Mouse (Mus musculus) right cerebral cortex, postnatal 36 days (tissue): Measurements from ENCODE around the gene Klra2.
"Not testable (repeated sequence)": the region's sequence is repeated elsewhere in the genome, so short reads cannot be mapped to it uniquely, and the experiment has no call there.

Experiments
- DNase-seq, 2 experiments: peaks; one replicate each; pipeline ENCODE4 v3.0.0; 2022; ENCODE audit warnings: low spot score in 2 of 2, mixed read lengths in 1 of 2

Klra2 gene

GRCm38 (mm10) chr6:131247206-131247605, at the start of gene Klra2:
Klra2 (minus strand) TSS chr6:131247362.
- no peak for DNase-seq

- DNase-seq = no peak
Measured at GRCm38 (mm10) chr6:131294435-131295112, 47.4 kb upstream of the Klra2 start.

GRCm38 (mm10) chr6:131293916-131294315, 46.8 kb upstream of the Klra2 start:
- DNase-seq = no peak

DNA sequence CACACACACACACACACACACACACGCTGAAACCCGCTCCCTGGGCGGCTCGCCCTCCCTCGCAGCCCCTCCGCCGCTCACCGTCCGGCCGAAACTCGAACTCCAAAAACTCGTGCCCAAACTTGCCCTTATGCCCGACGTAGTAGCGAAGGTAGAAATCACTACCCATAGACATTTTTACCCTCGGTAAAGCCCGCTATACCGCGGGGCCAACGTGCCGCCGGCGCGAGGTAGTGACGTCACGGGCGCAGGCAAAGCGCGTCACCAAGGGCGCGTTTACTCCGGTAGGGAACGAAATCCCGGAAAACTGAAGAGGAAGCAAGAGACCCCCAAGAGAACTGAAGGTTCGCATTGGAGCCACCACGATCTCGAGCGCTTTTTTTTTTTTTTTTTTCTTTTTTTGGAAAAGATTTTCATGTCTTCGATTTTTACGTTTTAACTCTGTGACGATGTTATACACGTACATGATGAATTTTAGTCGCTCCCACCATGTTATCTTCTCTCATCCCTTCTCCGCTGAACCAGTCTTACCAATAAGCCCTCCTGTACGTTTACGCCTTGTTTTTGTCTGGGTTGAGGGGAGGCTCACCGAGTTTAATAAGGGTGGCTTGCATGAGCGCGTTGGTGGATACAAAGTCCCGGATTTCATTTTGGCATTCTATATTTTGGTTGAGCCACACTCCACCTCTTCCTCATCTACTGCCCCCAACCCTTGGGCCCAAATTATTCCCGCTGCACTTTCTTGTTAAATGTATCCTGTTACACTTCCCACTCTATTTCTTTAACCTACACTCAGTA, 46.0 kb upstream of the Klra2 start, which contains the start of gene Magohb:
TSS of gene Magohb (minus strand) at position 254 of the 798 bp plus-strand sequence.
- DNase-seq = peak; percentile 65 to 75

DNA sequence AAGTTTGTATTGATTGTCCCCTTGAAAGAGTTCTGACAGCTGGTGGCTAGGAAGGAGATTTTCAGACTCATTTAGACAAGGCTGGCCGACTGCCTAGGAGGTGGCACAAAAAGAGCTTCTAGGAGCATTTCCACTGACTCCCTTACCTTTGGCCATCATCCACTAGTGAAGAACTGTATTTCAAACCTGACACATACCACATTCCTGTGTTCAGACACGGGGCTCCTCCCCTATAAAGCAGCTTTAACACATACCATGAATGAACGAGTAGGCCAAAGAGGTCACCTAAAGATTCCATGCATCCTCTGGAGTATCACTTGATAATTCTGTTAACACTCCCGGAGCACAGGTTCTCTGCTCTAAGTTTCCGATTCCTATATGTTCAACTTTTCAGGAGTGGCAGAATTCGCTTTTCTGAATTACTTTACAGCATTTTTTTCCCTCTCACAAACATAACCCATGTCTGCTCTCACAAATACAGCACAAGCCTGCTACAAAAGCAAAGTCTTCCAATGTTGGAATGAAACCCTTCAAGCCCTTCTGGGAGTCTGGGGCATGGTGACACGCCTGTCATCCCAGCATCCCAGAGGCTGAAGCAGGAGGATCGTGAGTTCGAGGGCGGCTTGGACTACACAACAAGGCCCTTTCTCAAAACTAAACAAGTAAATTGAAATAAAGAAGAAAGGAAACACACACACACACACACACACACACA, 45.3 kb upstream of the Klra2 start:
- DNase-seq = no peak

DNA sequence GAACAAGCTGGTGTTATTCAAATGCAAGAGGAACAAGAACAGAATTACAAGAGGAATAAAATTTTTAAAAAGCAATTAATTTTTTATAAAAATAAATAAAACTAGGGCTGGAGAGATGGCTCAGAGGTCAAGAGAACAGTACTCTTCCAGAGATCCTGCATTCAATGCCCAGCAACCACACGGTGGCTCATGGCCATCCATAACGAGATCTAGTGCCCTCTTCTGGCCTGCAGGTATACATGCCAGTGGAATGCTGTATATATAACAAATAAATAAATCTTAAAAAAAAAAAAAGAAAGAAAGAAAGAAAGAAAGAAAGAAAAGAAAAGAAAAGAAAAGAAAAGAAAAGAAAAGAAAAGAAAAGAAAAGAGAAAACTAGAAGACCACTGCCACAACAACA, 43.3 kb upstream of the Klra2 start:
- DNase-seq = no peak

- not testable (repeated sequence) for DNase-seq
Measured at GRCm38 (mm10) chr6:131278160-131278559, 31.0 kb upstream of the Klra2 start.

- DNase-seq = no peak
Measured at GRCm38 (mm10) chr6:131276659-131277058, 29.5 kb upstream of the Klra2 start.

DNA sequence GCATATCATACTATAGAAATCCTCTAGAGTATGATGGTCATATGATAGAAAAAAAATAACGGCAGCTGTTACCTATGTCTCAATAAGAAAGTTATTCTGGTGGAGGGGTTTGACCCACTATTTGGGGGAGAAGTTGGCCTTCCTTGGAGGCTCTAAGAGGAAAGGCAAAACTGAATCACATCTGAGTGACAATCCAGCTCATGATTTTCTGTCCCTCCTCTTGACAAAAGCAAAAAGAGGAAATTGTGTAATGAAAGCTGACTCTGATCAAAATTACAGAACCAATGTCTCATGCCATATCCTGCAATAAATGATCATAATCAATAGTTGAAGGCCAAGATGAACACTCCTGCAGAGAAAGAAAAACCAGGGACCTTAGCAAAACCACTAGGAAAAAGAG, 25.1 kb upstream of the Klra2 start:
- DNase-seq = no peak

DNA sequence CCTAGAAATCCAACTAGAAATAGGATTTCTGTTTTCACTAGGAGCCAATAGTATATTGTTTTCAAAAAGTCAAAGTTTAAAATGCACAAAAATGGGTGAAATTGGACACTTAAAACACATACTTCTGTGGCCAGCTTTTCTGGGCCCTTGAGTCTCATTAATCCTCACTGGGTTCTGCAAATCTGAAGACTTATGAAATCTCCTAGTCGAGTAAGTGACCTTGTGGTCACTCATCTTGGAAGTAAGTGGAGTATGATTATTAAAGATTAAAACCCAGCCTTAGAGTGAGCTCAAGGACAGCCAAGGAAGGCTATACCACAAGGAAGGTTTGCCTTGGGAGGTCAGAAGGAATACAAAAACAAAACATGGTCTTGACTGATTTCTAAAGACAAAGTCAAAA, 23.1 kb upstream of the Klra2 start:
- DNase-seq = no peak

GRCm38 (mm10) chr6:131269599-131269998, 22.4 kb upstream of the Klra2 start:
- no peak for DNase-seq

- DNase-seq = no peak
Measured at GRCm38 (mm10) chr6:131264175-131264574, 17.0 kb upstream of the Klra2 start.

DNA sequence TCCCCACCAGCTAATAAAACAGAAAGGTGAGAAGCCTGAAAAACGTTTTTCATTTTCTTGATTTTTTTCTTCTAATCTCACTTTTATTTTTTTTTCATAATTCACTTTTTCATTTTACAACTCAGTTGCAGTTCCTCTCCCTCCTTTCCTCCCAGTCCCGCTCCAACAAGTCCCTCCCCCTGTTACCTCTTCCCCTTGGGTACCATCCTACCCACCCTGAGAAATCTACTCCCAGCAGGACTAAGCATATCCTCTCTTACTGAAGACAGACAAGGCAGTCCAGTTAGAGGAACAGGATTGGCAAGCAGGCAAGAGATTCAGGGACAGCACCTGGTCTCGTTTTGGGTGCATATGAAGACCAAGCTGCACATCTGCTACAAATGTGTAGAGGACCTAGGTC, 15.6 kb upstream of the Klra2 start:
- no peak for DNase-seq

- DNase-seq = no peak
Measured at GRCm38 (mm10) chr6:131262009-131262408, 14.8 kb upstream of the Klra2 start.

DNA sequence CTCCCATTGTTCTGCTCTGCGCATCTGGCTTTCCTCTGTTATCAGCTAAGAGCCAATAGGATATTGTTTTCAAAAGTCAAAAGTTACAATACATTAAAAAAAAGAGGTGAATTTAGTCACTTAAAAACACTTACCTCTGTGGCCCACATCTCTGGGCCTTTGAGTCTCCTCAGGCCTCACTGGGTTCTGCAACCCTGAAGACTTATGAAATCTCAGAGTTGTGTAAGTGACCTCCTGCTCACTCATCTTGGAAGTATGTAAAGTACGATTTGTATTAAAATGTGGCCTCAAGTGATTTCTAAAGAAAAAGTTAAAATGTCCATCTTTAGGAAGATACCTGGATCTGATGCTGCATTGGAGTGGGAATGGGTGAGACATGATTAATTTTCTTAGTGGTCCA, 2.1 kb downstream of the Klra2 start:
- no peak for DNase-seq
